Mouse (Mus musculus) brain, embryonic 14.5 days (tissue): ENCODE data around the gene Taf1a. TPM values are rescaled to one million over a fixed set of nuclear protein-coding genes. Genes with fewer than 3 reads are reported as not detected.
"Not testable (repeated sequence)": the region's sequence is repeated elsewhere in the genome, so short reads cannot be mapped to it uniquely, and the experiment has no call there.

ENCODE experiments used
- DNase-seq: peaks from one replicate; pipeline ENCODE4 v3.0.0-alpha.2; 2011; ENCODE audit warnings: low read depth
- CTCF ChIP-seq: fragments of 200-500 bp; IDR thresholded peaks from 2 replicates; pipeline ENCODE4 v1.5.1; 2012; ENCODE audit warnings: inconsistent platforms, mild to moderate bottlenecking, moderate library complexity, borderline replicate concordance; ENCODE audit not compliant: insufficient read depth, insufficient read length; ENCODE audit errors: extremely low read depth
- POLR2A ChIP-seq: fragments of 200-500 bp; IDR thresholded peaks from 2 replicates; pipeline ENCODE4 v1.6.1; 2012; ENCODE audit warnings: mild to moderate bottlenecking, inconsistent platforms, borderline replicate concordance; ENCODE audit not compliant: poor library complexity, insufficient read depth, insufficient read length, severe bottlenecking; ENCODE audit errors: extremely low read depth
- polyA plus RNA-seq: library from polyadenylated mRNA; depleted of rRNA; stranded (reverse); fragments of >200 nt; gene quantifications from 2 replicates; pipeline ENCODE4 v1.2.3, GENCODE M21; 2012; rRNA removed

Gene Taf1a
- polyA plus RNA-seq: 21.1 and 24.5 TPM in 2 replicates

DNA sequence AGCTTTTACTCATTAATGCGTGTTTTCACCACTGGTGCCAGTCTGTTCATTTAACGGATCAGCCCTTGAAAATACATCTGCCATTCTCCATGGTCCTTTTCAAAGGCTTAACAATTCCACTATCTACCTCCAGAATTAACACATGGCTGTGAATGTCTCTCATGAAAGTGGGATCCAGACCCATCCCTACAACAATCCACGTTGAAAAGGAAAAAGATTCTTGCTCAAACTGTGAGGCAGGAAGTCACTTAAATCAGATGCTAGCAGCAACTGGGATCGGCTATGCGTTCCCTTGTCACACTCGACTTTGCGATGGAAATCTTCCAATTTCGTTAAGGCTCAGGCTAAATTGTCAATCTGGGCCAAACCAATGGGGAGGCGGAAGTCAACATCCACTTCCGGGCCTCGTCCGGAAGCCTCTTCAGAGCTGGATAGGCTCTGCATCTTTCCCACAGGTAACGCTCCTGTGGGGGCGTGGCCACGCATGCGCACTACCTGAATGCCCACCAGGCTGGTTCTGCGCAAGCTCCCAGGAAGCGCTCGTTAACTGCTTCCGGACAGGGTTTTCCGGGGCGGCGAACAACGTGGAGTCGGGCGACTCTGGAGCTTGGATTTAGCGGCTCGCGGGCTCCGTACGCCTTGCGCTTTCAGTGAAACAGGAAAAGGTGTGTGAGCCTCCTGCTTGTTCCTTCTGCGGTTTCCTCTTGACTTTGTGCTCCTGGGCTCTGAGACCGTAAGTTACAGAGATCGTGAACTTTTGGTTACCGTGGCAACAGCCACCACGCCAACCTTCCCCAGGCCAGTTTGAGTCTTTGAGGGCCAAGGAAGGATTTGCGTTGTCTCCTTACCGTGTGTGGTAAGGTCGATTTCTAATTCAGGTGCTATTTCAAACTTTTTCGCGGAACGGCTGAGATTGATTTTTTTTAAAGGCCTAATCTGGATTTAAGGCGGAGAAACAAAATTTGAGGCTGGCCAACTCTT, at the start of gene Taf1a:
Gene Taf1a, plus strand, starts transcription at position 556 of the 981 bp plus-strand sequence.
- TF ChIP-seq CTCF (no peak), POLR2A (peak; percentile 17; the same call in 1 of the 2 replicates)
- DNase-seq: peak; percentile 99

DNA sequence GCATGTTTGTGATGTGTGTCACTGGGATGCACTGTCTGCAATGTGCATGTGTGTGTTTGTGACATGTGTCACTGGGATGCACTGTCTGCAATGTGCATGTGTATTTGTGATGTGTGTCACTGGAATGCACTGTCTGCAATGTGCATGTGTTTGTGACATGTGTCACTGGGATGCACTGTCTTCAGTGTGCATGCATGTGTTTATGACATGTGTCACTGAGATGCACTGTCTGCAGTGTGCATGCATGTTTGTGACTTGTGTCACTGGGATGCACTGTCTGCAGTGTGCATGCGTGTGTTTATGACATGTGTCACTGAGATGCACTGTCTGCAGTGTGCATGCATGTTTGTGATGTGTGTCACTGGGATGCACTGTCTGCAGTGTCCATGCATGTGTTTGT, 45.9 kb upstream of the Taf1a start:
- DNase-seq: not testable (repeated sequence)

DNA sequence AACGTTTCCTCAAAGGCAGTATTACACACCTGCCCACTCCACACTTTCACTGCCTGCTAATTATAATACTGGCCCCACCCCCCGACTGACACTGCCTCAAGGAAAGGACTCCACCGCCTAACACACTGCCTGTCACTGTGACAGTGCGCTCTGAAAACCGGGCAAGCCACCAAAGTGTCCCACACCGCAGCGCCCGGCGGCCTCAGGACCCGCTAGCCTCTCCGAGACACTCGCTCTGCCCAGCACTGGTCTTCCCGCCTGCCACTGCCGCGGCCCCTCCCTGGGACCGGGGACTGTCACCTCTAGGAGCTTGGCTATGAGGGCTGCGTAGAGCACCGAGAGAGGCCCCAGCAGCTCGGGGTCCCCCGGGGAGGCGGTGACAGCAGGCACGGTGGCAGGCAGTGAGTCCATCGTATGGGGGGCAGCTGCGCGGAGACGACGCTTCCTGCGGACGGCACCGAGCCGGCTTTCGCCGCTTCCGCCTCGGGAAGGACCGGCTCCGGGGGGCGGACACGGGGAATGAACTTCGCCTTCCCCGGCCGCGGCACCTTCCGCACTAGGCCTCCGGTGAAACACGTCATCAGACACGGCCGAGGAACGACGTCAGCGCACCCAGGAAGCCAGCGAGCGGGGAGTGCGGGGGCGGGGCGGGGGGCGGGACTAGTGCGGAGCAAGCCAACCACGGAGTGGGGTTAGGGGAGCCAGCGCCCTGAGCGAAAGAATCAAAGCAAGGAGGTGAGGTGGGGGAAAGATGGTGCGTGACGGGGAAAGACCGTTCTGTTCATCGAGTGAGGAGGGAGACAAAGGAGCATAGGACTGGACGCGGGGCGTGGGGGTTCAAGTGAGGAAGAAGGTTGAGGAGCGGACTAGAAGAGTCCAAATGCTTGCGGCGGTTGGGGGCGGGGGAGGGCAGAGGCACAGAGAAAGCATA, 43.6 kb upstream of the Taf1a start:
- peak; percentile 98 for DNase-seq
- TF ChIP-seq POLR2A (peak; percentile 54; the same call in 1 of the 2 replicates), CTCF (no peak)

DNA sequence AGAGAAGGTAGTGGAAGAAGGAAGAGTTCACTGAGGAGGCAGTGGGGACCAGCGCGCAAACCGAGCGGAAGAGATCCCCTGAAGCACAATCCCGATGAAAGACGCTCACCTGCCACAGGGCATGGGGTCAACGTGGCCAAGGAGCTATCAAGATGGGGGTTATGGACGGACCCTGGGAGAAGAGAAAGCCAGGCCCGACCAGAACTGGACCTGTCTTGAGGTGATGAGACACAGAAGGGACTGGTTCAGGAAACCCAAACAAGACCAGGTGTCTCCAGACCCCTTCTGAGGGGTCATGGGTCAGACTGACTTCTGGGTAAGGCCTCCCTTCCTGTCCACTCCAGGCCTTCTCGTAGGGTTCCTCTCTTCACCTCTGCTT, 43.0 kb upstream of the Taf1a start:
- no peak for DNase-seq
- no peak for TF ChIP-seq POLR2A
- TF ChIP-seq CTCF: no peak

DNA sequence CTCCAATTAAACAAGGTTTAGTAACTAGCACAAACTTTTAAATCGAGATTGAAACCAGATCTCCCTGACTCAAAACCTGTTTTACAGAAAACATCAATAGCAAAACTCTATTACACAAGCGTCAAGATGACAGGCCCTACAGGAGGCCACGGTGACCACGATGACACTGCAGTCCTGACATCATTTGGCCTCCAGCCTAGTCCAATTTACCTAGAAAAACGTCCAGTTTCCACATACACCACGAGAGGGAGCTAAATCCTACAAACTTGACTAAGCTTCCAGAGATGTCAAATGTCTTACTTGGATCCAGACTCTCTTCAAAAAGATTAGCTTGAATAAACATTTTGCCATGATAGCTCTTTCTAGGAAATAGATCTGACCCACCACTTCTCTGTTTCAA, 38.9 kb upstream of the Taf1a start:
- no peak for TF ChIP-seq POLR2A
- peak; percentile 46; the same call in 1 of the 2 replicates for TF ChIP-seq CTCF
- DNase-seq: peak; percentile 78

DNA sequence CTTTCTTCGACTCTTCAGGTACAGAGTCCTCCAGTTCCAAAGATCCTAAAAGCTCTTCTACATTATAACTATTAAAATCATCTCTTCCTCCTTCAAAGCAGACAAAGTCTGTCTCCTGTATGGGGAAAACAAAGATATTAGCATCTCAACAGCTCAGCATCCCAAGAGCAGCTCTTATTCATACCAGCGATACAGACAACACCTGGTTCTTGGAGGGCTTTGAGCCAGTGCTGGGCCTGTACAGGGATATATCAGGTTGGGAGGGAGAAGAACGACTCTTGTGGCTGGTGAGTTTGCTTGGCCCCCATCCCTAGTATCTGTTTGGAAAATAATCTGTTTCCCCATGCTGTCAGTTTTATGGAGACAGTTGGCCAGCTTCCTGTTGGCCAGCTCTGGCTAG, 29.9 kb upstream of the Taf1a start:
- DNase-seq: no peak
- TF ChIP-seq POLR2A: no peak
- TF ChIP-seq CTCF: no peak

DNA sequence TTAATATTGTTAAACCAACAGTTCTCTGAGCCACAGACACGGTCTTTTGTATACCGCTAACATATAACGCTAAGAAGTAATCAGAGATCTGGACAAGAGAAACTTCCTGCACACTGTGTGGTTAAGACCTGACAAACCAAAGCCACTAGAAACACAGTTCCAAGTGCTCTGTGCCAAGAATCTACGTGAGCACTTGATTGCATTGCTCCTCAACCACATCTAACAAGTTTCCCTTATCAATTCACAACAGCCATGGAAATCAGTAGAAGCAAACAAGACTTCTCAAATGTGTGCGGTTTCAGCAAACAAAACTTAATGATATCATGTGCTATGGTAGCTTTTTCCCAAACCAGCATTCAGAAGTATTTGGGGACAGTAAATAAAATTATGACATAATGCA, 26.5 kb upstream of the Taf1a start:
- DNase-seq: no peak

DNA sequence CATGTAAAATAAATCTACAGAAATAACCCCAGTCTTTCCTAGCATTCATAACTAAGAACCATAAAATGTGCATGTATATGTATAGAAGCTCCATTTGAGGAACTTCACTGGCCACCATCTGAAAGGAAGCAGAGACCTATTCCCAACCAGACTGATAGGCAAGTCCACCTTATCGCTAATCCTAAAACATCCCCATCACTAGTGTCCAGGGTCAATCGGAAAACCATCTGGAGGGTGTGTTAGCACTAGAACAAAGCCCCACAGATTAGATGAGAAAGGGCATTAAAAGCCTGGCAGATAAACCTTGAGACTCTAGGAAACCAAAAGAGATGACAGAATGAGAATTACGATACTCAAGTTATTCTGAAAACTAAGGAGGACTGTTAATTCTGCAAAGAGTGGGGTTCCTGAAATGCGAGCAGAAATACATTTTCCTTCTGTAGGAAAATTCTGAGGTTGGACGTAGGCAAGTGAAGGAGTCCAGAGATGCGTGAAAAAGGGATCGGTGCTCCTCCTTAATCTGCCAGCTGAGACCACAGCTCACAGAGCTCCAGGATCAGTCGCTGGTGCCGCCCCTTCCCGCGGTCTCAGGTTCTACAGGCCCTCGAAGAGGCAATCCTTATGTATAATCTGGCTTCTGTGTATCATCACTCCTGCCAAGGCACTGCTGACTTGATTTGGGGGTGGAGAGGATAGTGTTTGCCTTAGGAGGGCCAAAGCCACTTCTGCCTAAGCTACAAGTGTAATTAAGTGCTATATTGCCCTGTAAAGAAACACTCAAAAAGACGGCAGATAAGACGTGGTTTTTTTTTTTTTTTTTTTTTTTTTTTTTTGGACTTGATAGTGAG, 25.8 kb upstream of the Taf1a start:
- TF ChIP-seq POLR2A (no peak), CTCF (no peak)
- DNase-seq: no peak

More for the DNA sequence above, 26.5 kb upstream of the Taf1a start:
- TF ChIP-seq POLR2A: no peak
- TF ChIP-seq CTCF: no peak

DNA sequence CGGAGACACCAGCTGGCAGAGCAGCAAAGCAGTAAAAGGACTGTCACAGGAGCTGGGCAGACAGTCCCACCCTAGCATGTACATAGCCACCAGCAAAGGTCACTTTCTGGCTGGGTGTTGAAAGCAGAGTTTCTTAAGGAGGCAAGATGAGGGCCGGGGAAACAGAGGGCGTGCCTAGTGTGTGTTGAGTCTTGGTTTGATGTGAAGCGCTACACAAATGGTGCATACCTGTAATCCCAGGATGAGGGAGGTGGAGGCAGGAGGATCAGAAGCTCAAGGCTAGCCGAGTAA, 25.3 kb upstream of the Taf1a start:
- TF ChIP-seq POLR2A (no peak), CTCF (no peak)
- DNase-seq: no peak

DNA sequence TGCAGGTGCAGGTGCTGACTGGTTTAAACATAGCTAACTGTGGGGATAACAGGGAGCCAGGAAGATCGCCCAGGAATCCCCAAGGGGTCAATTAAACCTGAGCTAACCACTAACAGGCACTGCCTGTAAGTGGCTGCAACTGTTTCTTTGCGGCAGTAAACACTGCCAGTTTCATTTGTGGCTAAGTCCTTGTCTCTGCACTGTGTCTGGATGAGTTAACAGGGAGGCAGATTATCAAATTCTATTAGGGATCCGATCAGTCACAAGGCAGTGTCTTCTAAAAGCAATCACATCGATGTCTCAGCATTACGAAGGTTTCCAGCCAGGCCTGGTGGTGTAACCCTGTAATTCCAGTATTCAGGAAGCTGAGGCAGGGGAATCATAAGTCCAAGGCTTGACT, 22.4 kb upstream of the Taf1a start:
- TF ChIP-seq POLR2A: no peak
- DNase-seq: no peak

DNA sequence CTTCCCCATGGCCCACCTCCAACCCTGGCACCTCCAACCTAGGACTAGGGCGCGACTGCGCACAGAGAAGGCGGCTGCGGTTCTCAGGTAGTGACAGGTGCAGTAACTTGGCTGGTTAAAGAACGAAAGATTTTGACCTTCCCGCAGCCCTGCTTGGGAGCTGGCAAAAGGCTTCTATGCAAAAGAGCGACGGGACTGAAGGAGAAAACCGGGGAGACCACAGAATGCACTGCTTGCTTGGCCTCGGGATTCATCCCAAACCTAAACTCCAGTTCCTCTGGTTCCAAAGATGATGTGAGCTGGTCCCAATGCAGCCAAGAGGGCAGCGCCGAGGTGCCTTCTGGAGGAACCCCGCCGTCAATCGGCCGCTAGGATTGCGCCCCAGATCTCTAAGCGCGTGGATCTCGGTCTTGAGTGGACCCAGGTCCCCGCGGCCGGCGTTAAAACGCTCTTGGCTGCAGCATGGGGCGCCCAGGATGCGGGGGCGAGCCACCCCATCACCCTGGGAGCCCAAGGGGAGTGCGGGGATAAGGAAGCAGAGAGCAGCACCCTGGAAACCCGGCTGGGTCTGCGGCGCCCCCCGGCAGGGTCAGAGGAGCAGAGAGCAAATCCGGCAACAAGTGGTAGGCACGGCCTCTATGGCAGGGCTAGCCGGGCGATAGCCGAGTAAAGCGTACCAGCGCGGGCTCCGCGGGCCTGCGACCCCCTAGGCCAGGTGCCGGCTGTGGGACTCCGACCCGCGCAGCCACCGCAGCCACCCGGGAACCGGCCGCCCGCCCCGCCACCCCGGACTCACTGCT, 20.0 kb upstream of the Taf1a start:
- DNase-seq: peak; percentile 26
- no peak for TF ChIP-seq POLR2A
- TF ChIP-seq CTCF: no peak
